14 mouse cellular contexts compared by ENCODE assay signal in the genomic region with DNA sequence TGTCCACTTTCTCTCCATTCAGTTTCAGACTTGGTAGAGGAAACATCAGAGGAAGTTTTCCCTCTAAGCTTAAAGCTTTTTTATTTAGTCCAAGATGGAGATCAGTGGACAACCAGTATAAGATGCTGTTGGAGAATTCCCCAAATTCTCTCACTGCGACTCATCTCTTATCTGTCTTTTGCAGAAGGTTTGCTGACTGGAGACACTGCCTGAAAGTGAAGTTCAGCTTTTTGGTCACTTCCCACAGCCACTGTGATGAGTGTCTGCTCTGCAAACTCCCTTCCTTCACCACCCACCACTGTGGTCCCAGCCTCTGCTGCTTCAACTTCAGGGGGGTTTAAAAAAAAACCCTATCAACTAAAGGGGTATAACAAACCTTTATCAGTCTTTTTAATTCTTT.
"Had no signal": no experiment of that assay in that cellular context is flagged by ENCODE, and none has a peak within 500 bp of the region (broad histone marks: within the 10 kb centered on the region; RNA-seq: fewer than 3 reads in every experiment).

No protein-coding gene starts in this region.

- H3K9ac ChIP-seq: kidney, embryonic 15.5 days; limb, embryonic 13.5 days; liver, embryonic 14.5 days; midbrain, embryonic 15.5 days; neural tube, embryonic 12.5 days had no signal

- ATAC-seq: lung, postnatal 0 days; midbrain, embryonic 15.5 days had no signal

- H3K4me1 ChIP-seq: kidney, embryonic 15.5 days; limb, embryonic 13.5 days; midbrain, embryonic 15.5 days; neural tube, embryonic 12.5 days had no signal

- DNase-seq: kidney, adult 18-20 months; kidney, postnatal 14 days; left cerebral cortex, postnatal 4 days; lung, adult 2 months; lung, postnatal 36 days; right cerebral cortex, postnatal 4 days; spleen, adult 18-20 months had no signal

- H3K27ac ChIP-seq: kidney, embryonic 15.5 days; limb, embryonic 13.5 days; liver, embryonic 14.5 days; midbrain, embryonic 15.5 days; neural tube, embryonic 12.5 days had no signal

- H3K4me2 ChIP-seq: kidney, embryonic 15.5 days; limb, embryonic 13.5 days; midbrain, embryonic 11.5 days; midbrain, embryonic 15.5 days; neural tube, embryonic 12.5 days had no signal

- H3K36me3 ChIP-seq: kidney, embryonic 15.5 days; limb, embryonic 13.5 days; midbrain, embryonic 15.5 days; neural tube, embryonic 12.5 days had no signal

- H3K4me3 ChIP-seq: kidney, embryonic 15.5 days; limb, embryonic 13.5 days; midbrain, embryonic 15.5 days; neural tube, embryonic 12.5 days had no signal

- H3K27me3 ChIP-seq: kidney, embryonic 15.5 days; limb, embryonic 13.5 days; midbrain, embryonic 15.5 days; neural tube, embryonic 12.5 days had no signal

- H3K9me3 ChIP-seq: kidney, embryonic 15.5 days; limb, embryonic 13.5 days; midbrain, embryonic 15.5 days; neural tube, embryonic 12.5 days had no signal
